Mouse (Mus musculus) gastrocnemius, adult 18-20 months (tissue): ENCODE measurements around the gene Gnmt. TPM values are rescaled to one million over a fixed set of nuclear protein-coding genes. Genes with fewer than 3 reads are reported as not detected.

Experiments used
- total RNA-seq, 2 experiments: library from RNA; stranded (reverse); gene quantifications; 2 replicates each; pipeline ENCODE4 v1.2.3; 2021

Gene Gnmt
- total RNA-seq, 2 experiments from 2014 or later = 2.2 to 3.4 TPM

Other genes with a start within 250 kb of the Gnmt start
- under 1 TPM; 0.05 to 0.23 TPM for gene Ttbk1, start 241.5 kb downstream of the Gnmt start, total RNA-seq
- gene Dnph1, start 232.5 kb downstream of the Gnmt start, total RNA-seq = 1 to 10 TPM; 5.0 to 6.4 TPM
- gene Cul9, start 182.8 kb downstream of the Gnmt start, total RNA-seq = 10 to 100 TPM; 13.6 to 14.4 TPM
- gene Srf, start 173.0 kb downstream of the Gnmt start, total RNA-seq = 10 to 100 TPM; 80.0 to 87.2 TPM
- under 1 TPM; 0.30 to 0.38 TPM for gene Ptk7, start 99.7 kb downstream of the Gnmt start, total RNA-seq
- gene Klc4, start 83.1 kb downstream of the Gnmt start, total RNA-seq = 10 to 100 TPM; 12.6 to 13.4 TPM
- 100 to 1,000 TPM; 104 TPM for gene Mrpl2, start 82.9 kb downstream of the Gnmt start, total RNA-seq
- gene Cul7, start 78.8 kb downstream of the Gnmt start, total RNA-seq = 1 to 10 TPM; 3.4 to 4.1 TPM
- gene Rrp36, start 54.8 kb downstream of the Gnmt start, total RNA-seq = 10 to 100 TPM in 1 of 2 experiments, 1 to 10 TPM in 1; 8.4 to 11.8 TPM
- 10 to 100 TPM; 41.3 to 48.6 TPM for gene Mea1, start 50.4 kb downstream of the Gnmt start, total RNA-seq
- gene Klhdc3, start 48.3 kb downstream of the Gnmt start, total RNA-seq = 10 to 100 TPM; 64.7 to 90.2 TPM
- gene Ppp2r5d, start 24.1 kb downstream of the Gnmt start, total RNA-seq = 10 to 100 TPM; 26.4 to 28.3 TPM
- 10 to 100 TPM; 13.6 to 15.0 TPM for gene Pex6, start 17.7 kb downstream of the Gnmt start, total RNA-seq
- gene Cnpy3, start 23.0 kb upstream of the Gnmt start, total RNA-seq = 1 to 10 TPM; 7.0 to 8.2 TPM
- not detected for gene Ptcra, start 34.5 kb upstream of the Gnmt start, total RNA-seq
- 10 to 100 TPM; 38.2 to 40.1 TPM for gene 2310039H08Rik, start 43.5 kb upstream of the Gnmt start, total RNA-seq
- 10 to 100 TPM; 36.7 to 37.9 TPM for gene Rpl7l1, start 53.5 kb upstream of the Gnmt start, total RNA-seq
- 10 to 100 TPM in 1 of 2 experiments, 1 to 10 TPM in 1; 9.3 to 13.7 TPM for gene Bicral, start 129.3 kb upstream of the Gnmt start, total RNA-seq
- 1 to 10 TPM; 7.1 to 7.4 TPM for gene Tbcc, start 161.5 kb upstream of the Gnmt start, total RNA-seq
- not detected for gene Prph2, start 181.3 kb upstream of the Gnmt start, total RNA-seq